Mouse (Mus musculus) brain, embryonic 14.5 days (tissue): ENCODE results near the gene Trio.

Experiments used
- CTCF ChIP-seq: fragments of 200-500 bp; IDR thresholded peaks from 2 replicates; pipeline ENCODE4 v1.5.1; 2012; ENCODE audit warnings: inconsistent platforms, mild to moderate bottlenecking, moderate library complexity, borderline replicate concordance; ENCODE audit not compliant: insufficient read depth, insufficient read length; ENCODE audit errors: extremely low read depth
- POLR2A ChIP-seq: fragments of 200-500 bp; IDR thresholded peaks from 2 replicates; pipeline ENCODE4 v1.6.1; 2012; ENCODE audit warnings: mild to moderate bottlenecking, inconsistent platforms, borderline replicate concordance; ENCODE audit not compliant: poor library complexity, insufficient read depth, insufficient read length, severe bottlenecking; ENCODE audit errors: extremely low read depth

GRCm38 (mm10) chr15:27751612-27752405 is 273.8 kb downstream of the Trio start:
- TF ChIP-seq CTCF (peak; percentile 73), POLR2A (no peak)
